Mouse (Mus musculus): ENCODE results near the gene Snapc2.

- TF ChIP-seq GATA1 (IDR thresholded peaks at IDR 0.05; ENCODE audit: low read length) (no peak), TAL1 (IDR thresholded peaks at IDR 0.05; ENCODE audit: low read length) (no peak)
These were observed 642 bp upstream of the Snapc2 start for GRCm38 (mm10) chr8:4252116-4252760.

All from erythroblast, embryonic 14.5 days (primary cell).